Mouse (Mus musculus) kidney, postnatal 25 days (tissue): ENCODE data around the gene Cyp2w1.
A peak's percentile ranks its signal among the peaks of the same experiment; 100 is the strongest.

Experiments used
- DNase-seq, 2 experiments: peaks; one replicate each; pipeline ENCODE4 v3.0.0; 2021; ENCODE audit warnings: mixed read lengths in 2 of 2

The Cyp2w1 gene

DNA sequence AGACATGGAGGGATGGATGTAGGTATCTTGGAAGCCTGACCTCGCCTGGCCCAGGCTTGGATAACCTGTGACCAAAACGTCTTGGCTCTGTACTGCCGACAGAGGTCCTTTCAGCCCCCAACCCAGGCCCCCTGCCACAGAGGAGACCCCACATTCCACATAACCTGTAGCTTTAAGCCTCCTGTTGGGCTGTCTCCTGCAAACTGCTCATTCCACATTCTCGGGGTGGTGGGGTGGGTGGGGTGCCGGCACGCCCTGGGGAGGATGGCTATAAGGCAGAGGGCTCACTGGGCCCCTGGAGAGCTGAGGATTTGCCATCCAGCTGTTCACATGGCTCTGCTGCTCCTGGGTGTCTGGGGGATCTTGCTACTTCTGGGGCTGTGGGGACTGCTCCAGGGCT, at the start of gene Cyp2w1:
Cyp2w1 (plus strand) TSS at position 301 of the 400 bp plus-strand sequence.
- no peak for DNase-seq

DNA sequence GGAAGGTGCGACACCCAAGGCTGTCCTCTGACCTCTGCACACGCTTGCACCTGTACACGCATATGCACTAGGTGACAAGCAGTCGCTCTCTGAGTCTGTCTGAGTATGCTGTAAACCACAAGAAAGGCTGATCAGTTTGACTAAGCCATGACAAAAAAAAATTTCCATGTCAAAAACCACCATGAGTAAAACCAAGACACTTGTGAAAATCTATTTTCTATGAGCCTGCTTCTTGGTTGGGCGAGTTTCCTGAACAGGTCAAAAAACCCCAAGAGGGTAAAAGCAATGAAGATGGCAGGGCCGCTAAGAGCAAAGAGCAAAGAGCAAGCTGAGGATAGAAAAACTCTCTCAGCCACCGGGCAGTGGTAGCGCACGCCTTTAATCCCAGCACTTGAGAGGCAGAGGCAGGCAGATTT, 48.8 kb upstream of the Cyp2w1 start:
- no peak for DNase-seq

DNA sequence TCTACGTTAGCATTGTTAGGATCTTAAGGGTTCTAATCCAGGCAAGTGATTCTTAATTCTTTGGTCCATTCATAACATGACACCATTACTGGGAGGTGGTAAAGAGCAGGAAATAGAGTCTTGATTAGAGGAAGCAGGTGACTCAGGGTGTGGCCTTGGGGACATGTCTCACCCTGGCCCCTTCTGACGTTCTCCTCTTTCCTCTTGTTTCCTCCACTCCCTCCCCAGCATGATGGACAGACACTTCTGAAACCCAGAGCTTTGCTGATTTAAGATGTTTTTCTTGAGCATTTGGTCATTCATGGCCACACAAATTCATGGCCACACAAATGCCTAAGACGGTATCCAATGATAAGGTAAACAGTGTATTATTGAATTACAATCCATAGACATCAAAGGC, 42.5 kb upstream of the Cyp2w1 start:
- no peak for DNase-seq

DNA sequence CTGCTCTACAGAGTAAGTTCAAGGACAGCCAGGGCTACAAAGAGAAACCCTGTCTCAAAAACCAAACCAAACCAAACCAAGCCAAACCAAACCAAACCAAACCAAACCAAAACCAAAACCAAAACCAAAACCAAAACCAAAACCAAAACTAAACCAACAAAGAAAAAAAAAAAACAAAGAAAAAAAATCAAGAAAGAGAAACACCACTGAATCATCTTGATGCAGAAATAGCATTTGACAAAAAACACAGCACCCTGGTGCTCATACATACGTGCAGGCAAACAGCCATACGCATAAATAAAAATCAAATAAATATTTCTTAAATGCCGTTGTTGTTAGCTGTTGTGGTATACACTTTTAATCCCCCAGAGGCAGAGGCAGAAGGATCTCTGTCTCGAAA, 41.9 kb upstream of the Cyp2w1 start:
- DNase-seq: no peak

DNA sequence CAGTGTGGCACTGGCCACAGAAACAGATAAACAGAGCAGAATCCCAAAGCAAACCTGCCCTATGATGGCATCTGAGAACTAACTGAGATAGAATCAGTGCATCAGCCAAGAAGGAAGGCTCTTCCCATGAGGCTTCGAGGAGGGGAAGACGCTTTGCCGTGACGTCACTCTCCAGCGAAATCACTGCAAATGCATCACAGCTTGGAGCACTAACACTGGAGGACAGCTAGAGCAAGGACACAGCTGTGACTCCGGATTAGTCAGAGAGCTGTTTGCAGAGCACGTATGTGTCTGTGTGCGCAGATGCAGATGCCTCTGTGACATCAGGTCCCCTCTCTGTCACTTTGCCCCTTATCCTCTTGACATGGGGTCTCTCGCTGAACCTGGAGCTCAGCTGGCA, 40.6 kb upstream of the Cyp2w1 start:
- no peak for DNase-seq

DNA sequence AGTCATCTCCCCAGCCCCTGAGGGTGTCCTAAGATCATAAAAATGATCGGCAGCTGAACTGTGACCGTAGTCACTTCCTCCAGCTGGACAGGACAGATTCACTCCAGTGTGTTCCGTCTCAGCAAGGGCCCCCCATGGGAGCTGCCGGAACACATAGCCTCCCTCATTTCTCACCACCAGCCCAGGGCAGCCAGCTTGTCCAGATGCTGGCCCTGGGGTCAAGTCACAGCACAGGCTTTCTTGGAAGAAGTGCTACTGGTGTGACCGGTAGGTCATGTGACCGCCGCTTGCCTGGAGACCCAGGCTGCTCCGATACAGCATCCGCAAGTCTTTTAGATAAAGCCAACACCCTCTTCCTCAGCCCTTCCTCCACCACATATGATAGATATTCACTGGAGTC, 38.9 kb upstream of the Cyp2w1 start:
- peak; percentile 42 to 76 for DNase-seq

DNA sequence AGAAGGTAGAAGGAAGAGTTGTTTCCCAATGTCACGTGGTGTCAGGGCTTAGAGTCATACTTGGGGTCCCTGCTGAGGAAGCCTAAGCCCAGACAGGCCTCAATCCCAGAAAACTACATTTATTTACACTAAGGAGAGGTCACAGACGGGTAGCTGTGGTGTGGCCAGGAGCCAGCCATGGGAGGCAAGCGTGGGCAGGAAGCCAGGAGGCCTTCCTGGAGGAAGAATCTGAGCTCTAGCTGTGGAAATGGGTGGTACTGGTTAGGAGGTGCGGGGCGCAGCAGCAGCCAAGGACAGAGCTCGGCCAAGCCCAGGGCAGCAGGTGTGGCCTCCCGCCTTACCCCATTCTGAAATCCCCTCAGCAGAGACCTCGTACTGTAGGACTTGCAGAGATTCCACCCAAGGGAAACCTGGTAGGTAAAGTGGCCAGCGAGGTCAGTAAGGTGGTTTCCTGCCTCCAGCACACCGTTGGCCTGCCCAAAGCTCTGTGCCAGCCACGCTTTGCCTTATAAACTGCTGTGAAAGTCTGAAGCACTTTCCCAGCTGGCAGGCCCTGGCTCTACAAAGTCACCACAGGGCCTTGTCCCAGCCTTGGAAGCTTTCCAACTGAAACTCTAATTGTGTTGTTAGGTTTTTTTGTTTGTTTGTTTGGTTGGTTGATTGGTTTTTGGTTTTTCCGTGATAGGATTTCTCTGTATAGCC, 37.3 kb upstream of the Cyp2w1 start:
- peak; percentile 68 to 70 for DNase-seq

DNA sequence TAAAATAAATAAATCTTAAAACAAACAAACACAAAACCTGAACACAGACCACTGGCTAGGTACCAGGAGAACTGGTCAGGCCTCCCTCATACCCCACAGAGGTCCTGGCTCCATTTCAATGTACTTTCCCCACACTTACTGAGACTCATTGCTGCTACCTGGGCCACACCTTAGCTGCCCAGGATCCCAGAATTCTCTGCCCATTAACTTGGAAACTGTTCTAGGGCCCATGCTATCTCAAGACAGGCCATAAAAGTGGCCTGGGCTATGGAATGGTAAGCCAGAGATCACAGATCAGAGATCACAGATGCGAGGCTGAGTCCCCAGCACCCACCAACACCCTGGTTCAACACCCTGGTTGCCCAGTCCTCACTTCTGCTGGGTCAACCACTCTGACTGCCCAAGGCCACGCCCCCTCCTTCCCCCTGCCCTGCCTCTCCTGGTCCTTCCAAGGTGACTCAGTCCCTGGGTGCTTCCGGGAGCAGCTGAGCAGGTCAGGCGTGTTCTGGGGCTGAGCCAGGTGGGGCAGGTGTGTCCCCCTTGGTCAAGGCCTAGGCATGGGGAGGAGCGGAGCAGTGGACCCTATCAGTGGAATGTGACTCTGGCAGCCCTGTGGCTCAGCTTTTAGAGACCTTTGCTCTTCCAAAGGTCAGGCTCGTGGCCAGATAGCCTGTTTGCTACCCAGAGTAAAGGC, 35.3 kb upstream of the Cyp2w1 start:
- DNase-seq: peak; percentile 95 to 99

DNA sequence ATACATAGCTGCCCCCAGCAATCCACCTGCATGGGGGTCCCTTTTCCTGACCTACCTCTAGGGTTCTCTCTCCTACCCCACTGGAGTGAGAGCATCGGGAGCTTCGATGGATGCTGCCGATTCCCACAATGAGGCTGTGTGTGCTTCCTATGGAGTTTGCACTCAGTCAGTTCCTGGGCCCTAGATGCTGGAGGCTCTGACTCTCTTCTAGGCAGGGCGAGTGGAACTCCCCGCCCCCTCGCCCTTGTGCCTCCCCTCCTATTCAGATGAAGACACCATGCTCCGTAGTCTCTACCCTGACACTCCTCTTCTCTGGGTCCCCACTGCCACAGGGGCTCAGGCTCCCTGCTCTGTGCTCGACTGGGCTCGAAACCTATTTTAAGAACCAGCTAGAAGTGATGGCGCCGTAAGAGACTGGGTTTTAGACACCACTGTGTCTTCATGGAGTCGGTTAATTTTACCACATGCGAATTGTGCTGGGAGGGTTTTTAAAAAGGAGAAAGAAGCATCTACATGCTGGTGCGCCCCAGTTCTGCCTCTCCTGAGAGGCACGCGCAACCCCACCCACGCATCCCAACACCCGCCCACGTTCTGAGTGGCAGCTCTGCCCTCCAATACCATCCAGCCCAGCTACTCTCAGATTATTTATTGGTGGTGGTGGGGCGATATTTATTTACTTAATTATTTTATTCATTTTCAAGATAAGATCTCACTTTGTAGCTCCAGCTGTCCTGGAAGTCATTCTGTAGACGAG, 34.5 kb upstream of the Cyp2w1 start:
- peak; percentile 32 to 52 for DNase-seq

DNA sequence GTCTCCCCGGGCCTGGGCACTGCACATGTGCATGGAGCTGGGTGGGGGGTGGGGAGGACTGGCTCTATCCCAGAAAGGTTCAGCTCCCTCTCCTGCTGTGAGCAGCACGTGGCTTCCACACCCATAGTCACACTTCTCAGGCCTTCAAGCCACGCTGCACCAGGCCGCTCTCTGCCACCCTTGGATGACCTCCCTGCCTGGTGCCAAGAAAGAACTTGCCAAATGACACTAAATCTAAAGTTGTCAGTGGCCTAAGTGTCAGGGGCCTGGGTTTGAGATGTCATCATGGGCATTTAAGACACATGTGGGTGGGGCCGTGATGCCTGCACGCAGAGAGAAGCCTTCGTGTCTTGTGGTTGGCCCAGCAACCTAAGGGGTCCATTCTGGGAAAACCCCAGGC, 32.0 kb upstream of the Cyp2w1 start:
- peak; percentile 72 to 88 for DNase-seq

DNA sequence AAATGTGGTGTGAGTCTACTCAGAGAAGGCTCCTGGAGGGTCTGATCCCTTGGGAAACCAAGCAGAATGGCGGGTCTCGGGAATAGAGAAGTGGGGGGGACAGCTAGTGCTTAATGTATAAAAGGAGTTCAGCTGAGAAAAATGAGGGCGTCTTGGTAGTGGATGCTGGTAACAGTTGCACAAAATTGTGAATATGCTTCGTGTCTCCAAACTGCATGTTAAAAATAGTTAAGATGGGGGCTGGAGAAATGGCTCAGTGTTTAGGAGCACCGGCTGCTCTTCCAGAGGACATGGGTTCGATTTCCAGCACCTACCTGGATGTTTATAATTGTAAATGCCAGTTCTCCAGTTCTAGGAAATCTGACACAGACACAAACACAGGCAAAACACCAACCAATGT, 31.1 kb upstream of the Cyp2w1 start:
- DNase-seq: no peak

DNA sequence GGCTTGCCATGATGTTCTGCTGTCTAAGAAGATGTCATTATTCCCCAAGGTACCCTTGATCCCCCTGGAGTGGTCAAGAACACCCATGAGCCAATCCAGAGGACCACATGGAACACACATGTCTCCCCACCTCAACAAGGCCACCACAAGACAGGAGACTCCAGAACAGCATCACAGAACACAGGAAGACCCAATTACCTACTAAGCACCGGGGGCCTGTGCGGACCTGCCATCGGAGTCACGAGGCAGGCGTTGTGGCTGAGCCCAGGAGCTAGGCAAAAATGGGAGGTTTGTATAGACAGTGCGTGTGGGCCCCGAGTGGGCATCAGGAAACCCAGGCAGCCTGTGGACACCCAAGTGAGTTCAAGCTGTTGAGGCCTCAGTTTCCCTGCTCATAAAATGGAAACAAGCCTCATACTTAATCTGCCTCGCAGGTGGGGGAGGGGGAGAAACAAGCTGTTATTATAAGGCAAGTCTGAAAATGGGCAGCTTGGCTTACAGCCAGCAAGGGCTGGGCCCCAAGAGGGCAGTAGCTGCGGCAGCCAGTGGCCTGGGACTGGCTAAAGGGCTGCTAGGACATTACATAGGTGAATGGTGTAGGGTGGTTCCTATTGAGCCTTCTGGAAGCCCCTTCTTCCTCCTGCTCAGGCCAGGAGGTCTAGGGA, 29.0 kb upstream of the Cyp2w1 start:
- DNase-seq: peak; percentile 76 to 81

DNA sequence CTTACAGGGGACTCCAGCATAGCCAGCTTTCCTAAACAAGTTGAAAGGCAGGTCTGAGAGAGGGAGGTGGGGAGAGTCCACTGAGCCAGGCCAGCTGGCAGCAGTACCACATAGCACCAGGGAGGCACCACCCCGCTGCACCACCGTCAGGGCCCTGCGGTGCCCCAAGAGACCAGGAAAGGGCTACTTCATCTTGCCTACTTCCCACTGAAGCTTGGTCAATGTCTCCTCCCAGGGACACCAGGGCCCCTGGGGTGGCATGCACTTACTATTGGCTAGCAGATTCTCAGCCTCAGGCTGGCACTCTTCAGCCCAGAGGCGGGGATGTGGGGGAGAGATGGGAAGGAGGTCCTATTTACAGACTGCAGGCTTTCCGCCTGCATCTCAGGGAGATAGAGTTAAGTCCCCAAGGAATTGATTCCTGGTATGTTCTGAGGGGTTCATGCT, 28.3 kb upstream of the Cyp2w1 start:
- peak; percentile 41 to 69 for DNase-seq

DNA sequence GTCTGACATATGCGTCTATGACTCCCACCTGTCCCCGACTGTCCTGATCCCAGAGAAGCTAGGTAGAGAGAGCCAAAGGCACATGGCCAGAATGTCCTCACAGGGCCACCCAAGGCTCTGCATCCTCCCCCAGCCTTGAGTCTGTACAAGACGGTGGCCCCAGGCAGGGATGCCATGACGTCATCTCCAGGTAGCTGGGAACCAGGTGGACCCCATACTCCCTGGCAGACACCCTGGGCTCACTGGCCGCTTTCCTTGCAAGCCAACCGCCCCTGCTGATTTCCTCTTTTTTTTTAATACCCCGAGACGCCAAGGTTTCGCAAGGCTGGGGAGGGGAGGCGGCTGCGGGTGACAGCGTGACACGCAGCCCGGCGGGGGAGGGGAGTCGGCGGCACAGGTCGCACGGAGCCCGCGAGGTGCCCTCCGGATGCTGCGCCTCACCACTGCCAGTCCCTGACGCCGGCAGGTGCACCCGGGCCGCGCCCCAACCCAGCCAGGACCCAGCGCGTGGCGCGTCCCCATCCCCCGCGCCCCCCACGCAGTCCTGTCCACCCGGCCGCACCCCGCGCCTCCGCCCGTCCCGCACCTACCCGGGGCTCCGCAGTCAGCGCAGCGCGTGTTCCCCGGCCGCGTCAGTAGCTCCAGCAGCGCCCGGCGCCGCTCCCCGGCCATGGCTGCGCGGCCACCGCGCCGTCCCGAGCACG, 27.6 kb upstream of the Cyp2w1 start:
- peak in 1 of 2 experiments; percentile 64 for DNase-seq

DNA sequence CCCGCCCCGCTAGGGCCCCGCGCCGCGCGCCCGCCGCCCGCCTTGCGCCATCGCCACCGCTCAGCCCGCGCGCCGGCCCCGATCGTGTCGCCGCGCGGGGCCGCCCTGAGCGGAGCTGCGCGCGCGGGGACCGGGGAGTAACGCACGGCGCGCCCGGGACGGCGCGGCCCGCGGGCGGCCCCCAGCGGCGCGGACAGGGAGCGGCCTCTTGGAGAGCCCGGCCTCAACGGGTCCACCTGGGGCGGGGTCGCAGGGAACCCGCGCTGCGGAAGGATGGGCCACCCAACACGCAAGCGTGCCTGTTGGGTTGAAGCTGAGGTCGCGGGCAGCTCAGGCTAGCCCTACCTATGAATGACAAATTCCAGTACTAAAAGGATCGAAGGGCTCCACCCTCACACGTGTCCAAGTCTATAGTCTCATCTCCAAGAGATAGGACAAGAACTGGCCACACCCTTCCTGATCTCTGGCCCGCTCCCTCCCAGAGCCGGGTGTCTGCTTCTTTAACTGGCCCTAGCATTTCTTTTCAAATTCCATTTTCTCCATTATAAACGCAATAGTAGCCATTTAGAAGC, 26.9 kb upstream of the Cyp2w1 start, which contains the start of gene Adap1:
Adap1 (minus strand) TSS at position 228 of the 572 bp plus-strand sequence.
- peak; percentile 55 to 80 for DNase-seq

DNA sequence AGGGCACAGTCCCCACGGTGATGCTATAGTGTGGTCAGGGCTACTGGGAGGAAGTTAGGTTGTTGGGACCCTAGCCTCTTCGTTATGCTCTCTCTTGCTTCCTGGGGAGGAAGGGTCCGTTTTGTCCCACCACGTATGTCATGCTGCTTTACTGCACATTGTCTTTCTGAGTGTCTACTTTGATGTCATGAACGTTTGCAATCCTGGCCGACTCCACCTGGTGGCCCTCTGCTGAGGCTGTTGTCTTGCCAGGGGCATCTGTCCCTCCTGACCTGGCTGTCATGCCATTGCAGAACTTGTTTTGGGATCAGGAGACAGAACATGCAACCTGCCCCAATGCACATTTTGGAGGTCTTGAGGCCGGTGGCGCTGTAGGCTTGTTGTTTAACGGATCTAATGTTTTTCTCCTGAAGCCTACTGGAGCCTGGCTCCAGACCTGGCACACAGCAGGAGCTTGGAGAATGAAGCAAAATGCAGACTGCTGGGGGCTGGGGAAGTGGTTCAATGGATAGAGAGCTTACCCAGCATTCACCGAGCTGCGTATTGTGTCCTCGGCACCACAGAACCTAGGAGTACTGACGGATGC, 26.2 kb upstream of the Cyp2w1 start:
- DNase-seq: no peak

DNA sequence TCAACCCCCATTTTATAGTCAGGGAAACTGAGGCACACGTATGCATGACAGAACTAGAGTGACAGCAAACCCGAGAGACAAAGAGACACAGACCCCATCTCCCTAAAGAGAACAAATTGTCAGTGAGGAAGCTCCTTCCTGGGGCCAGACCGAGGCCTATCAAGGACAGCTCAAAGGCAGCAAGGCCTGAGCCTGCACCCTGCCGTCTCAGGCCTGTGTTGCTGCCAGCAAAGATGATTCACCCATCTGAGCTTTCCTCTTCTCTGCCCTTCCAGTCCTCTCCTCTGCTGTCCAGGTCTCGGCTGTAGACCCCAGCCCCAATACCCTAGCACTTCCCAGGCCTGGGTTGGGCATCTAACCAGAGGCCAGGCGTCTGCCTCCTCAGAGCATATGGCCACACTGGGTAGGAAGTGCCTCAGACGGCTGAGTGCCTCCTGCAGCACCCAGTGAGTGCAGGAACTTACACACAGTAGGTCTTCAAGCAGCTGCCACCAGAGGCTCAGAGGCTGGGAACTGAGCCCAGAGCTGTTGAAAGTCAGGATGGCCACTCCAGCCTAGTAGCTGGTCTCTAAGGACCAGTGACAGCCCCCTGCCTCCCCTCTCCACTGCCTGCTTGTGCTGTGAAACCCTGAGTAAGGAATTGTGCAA, 25.3 kb upstream of the Cyp2w1 start:
- no peak for DNase-seq

DNA sequence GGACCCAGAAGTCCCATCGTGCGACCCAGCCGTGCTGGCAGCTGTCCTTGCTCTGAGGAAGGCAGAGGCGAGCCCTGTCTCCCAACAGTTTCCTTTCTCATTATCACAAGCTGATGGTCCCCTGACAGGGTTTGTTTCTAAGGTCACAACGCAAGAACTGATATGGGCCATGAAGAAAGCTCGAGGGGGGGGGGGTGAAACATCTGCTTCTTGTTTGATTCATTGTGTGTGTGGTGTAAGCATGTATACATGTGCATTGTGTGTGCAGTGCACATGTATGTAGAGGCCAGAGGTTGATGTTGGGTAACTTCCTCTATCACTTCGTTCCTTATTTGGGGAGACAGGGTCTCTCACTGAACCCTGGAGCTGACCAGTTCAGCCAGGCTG, 24.8 kb upstream of the Cyp2w1 start:
- DNase-seq: no peak

DNA sequence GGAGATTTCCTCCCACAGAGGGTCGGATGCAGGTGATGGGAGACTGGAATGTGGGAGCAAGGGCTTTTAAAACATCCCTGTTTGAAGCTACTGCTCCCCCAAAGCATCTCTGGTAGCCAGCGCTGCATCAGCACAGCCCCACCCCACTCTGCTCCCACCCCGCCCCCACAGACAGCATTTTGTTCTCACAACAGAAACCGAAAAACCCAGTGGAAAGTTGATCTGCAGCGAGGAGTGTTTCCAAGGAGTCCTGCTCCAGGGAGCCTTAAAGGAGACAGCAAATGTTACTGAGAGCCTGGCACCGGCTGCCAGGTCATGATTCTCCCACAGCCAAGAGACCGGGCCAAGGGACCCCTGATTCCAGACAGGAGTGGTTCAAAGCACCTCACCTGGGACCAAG, 21.7 kb upstream of the Cyp2w1 start:
- no peak for DNase-seq

DNA sequence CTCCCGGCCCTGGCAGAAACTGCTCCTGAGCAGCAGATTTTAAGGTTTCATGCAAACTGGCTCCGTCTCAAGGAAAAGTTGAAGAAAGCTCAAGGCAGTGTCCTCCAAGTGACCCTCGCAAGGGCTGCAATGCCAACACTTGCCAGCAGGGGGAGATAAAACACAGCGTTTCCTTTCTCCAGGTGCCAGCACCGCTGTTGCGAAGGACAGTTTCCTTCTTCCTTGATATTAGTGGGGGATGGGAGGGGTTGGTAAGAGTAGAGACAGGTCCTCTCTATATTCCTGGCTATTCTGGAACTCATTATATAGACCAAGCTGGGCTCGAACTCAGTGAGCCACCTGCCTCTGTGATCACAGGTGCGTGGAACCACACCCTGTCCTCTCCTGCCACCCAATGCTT, 20.7 kb upstream of the Cyp2w1 start:
- DNase-seq: peak; percentile 87 to 92
